Mouse (Mus musculus) heart, postnatal 14 days (tissue): ENCODE data around the gene Trnp1. TPM values are rescaled to one million over a fixed set of nuclear protein-coding genes. Genes with fewer than 3 reads are reported as not detected.

Experiments used
- total RNA-seq, 2 experiments: library from RNA; stranded (reverse); gene quantifications; 2 replicates each; pipeline ENCODE4 v1.2.3; 2021

Trnp1 gene
- total RNA-seq, 2 experiments from 2014 or later = 1.6 to 3.1 TPM

Other genes starting within 250 kb of the Trnp1 start
- 1 to 10 TPM in 1 of 2 experiments, under 1 TPM in 1; 0.84 to 2.4 TPM for gene Sytl1, start 235.4 kb downstream of the Trnp1 start, total RNA-seq
- 10 to 100 TPM; 25.1 to 27.0 TPM for gene Tmem222, start 220.8 kb downstream of the Trnp1 start, total RNA-seq
- gene Wdtc1, start 145.1 kb downstream of the Trnp1 start, total RNA-seq = 10 to 100 TPM; 65.7 to 70.6 TPM
- gene Slc9a1, start 128.8 kb downstream of the Trnp1 start, total RNA-seq = 10 to 100 TPM; 21.2 to 22.9 TPM
- gene Tent5b, start 18.4 kb downstream of the Trnp1 start, total RNA-seq = 1 to 10 TPM; 3.5 to 5.1 TPM
- not detected for gene Kdf1, start 20.4 kb upstream of the Trnp1 start, total RNA-seq
- 10 to 100 TPM; 57.8 to 60.2 TPM for gene Nudc, start 47.4 kb upstream of the Trnp1 start, total RNA-seq
- gene Nr0b2, start 54.8 kb upstream of the Trnp1 start, total RNA-seq = 10 to 100 TPM; 20.1 to 23.2 TPM
- 1 to 10 TPM; 4.2 to 4.9 TPM for gene Gpatch3, start 76.2 kb upstream of the Trnp1 start, total RNA-seq
- gene Gpn2, start 85.8 kb upstream of the Trnp1 start, total RNA-seq = 1 to 10 TPM; 7.7 to 8.6 TPM
- gene Sfn, start 103.6 kb upstream of the Trnp1 start, total RNA-seq = 1 to 10 TPM; 1.9 TPM
- gene Zdhhc18, start 151.6 kb upstream of the Trnp1 start, total RNA-seq = 10 to 100 TPM; 17.6 to 21.6 TPM
- 10 to 100 TPM; 10.4 to 10.7 TPM for gene Pigv, start 174.1 kb upstream of the Trnp1 start, total RNA-seq